Mouse (Mus musculus) yolk sac, embryonic 10.5 days (tissue): Measurements from ENCODE around the gene Cby1.

Experiments
- DNase-seq: peaks from one replicate; pipeline ENCODE4 v3.0.0-alpha.2; 2017; ENCODE audit warnings: low spot score

Cby1 gene

DNA sequence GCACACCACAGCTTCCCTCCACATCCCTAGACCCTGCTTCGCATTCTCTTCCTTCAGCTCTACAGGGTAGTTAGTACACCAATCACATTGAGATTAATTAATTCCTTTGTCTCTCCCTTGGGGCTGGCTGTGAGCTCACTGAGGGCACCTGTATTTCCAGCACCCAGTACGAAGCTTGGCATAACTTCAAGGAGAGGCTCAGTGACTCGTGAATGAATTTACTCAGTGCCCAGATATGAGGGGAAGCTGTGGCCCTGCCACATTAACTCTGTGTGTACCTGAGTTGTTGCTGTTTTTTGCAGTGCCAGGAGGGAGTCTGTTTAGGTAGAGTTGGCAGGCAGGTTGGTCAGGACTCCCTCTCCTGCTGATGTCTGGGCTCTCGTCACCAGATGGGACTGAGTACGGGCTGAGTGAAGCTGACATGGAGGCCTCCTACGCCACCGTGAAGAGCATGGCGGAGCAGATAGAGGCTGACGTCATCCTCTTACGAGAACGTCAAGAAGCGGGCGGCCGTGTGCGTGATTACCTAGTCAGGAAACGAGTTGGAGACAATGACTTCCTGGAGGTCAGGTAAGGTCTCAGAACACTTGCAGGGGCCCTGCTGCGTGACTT, 47.7 kb downstream of the Cby1 start:
- no peak for DNase-seq

DNA sequence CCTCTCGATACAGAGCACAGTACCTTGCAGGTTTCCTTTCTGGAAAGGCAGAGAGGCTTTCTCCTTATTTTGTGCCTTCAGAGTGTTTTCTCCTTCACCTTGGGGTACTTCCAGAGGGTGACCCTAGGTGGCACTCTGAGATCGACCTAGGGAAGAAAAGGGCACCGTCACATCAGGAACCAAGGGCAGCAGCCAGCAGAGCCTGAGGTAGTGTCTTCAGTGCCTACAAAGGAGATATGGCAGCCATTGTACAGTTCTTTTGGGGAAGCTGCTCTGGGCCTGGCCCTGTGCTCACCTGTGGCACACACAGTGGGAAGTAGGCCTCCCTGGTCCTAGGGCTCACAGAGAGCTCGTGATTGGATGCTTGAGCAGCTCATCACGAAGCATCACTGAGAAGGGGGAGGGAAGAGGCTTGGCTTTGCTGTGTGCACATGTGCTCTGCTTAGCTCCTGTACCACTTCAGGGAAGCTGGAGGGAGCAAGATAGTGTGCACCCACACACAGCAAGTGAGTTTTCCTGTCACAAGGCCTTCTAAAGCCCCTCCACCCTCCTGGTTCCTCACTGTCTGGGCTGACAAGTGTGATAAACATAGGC, 49.3 kb downstream of the Cby1 start:
- DNase-seq, result no peak

DNA sequence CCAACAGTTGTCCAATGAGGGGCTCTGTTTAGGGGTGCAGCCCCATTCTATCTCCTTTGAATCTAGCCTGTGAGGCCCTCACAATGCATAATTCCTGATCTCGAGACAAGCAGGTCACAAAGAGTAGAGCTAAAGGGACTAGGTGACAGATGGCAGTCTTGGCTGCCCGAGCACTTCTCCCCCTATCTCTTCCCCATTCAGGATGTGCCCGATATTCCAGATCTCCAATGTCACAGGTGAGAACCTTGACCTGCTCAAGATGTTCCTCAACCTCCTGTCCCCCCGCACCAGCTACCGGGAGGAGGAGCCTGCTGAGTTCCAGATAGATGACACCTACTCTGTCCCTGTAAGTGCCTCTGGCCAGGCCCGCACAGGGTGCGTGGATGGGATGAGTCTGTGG, 56.6 kb downstream of the Cby1 start:
- DNase-seq, result no peak

DNA sequence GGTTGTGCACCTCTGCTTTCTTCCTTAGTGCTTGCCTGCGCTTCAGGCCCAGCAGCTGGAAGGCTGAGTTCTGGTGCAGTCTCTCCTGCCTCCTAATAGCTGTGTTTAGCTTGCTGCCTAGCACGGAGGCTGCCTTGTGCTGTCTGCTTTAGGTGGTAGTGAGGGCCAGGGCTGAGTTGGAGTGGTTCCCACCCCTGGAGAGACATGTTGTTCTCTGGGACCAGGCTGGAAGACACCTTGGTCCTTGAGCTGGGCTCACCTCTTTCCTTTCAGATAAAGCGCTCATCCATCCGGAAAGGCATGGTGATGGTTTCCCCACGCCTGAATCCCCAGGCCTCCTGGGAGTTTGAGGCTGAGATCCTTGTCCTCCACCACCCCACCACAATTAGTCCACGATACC, 57.7 kb downstream of the Cby1 start:
- no peak for DNase-seq
